Mouse (Mus musculus): Measurements from ENCODE around the gene Asrgl1.

DNA sequence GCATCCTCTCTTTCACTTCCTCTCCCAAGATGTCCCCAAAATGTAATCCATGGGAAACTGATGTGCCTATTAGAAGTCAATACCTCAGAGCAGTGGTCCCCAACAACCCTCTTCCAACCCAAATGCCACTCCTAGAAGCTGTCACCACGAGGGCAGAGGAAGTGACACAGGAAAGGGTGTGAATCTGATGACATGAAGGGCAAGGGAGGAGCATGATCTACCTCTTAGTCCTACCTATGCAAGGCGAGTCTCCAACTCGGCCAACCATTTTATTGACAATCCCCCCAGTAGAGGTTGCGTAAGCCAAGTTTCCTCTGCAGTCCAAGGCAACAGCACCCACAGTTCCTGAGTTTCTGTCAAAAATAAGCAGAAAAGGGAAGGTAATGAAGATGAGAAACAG lies 19.2 kb downstream of the Asrgl1 start:
- no peak for TF ChIP-seq POLR2A (IDR thresholded peaks at IDR 0.05; ENCODE audit: low read depth, low read length)
- TF ChIP-seq CTCF (IDR thresholded peaks at IDR 0.05; ENCODE audit: borderline replicate concordance, insufficient read depth, low read length), result no peak
